Mouse (Mus musculus) megakaryocyte, embryonic 14.5 days (primary cell): Measurements from ENCODE around the gene Iqce.

Experiments used
- FLI1 ChIP-seq: IDR thresholded peaks from 2 replicates; pipeline ENCODE4 v1.6.1; 2012; ENCODE audit warnings: low read length, inconsistent platforms, mixed read lengths
- GATA1 ChIP-seq: IDR thresholded peaks from 3 replicates; pipeline ENCODE4 v1.6.1; 2012; ENCODE audit warnings: mixed read lengths, low read length, inconsistent platforms, borderline replicate concordance

DNA sequence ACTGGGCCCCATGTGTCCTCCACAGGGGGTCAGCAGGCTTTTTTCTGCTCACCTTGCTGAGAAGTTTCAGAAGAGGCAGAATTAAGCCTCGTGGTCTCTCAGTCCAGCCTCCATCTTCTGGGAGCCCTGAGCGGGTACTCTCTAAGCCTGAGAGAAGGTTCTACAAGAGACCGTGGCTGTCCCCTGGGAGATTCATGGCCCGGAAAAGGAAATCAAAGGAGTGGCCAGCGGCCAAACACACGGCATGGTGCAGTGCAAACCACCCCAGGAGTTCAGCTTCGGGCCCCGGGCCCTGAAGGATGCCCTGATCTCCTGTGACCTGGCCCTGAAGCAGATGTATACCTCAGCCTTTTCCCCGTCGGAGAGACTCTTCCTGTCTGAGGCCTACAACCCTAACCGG lies 38.9 kb upstream of the Iqce start:
- TF ChIP-seq GATA1, result no peak
- TF ChIP-seq FLI1, result no peak
